ENCODE assay signal across 29 mouse cellular contexts in genomic region chr3:105857513-105857912, GRCm38 (mm10). TPM values are rescaled to one million over a fixed set of nuclear protein-coding genes. Genes with fewer than 3 reads are reported as not detected.
DNase-seq lines count a peak whose midpoint lies in the region; ATAC-seq lines count a peak whose summit lies in the region.
"Had no signal": no experiment of that assay in that cellular context is flagged by ENCODE, and none has a peak within 500 bp of the region (broad histone marks: within the 10 kb centered on the region; RNA-seq: fewer than 3 reads in every experiment).

No protein-coding gene starts in this region.

- H3K4me3 ChIP-seq in limb, embryonic 13.5 days = no peak overlapping the region
- H3K4me3 ChIP-seq: forebrain, embryonic 10.5 days; gastrocnemius, adult 2 months; heart, embryonic 15.5 days; left cerebral cortex, adult 2 months; neural tube, embryonic 15.5 days had no signal

- peaks cover 38% of the 10 kb centered on the region for H3K4me1 ChIP-seq in limb, embryonic 13.5 days
- H3K4me1 ChIP-seq: heart, embryonic 15.5 days had no signal

- no peak overlapping the region for H3K4me2 ChIP-seq in limb, embryonic 13.5 days (replicated peaks)
- H3K4me2 ChIP-seq: heart, embryonic 15.5 days; hindbrain, embryonic 14.5 days; midbrain, embryonic 11.5 days; neural tube, embryonic 15.5 days had no signal

- H3K27me3 ChIP-seq in limb, embryonic 13.5 days = no peaks in the 10 kb centered on the region
- H3K27me3 ChIP-seq: heart, embryonic 15.5 days; neural tube, embryonic 15.5 days had no signal

- peak; percentile 55; the same call in 1 of the 2 replicates for ATAC-seq in common myeloid progenitor, adult 5-6 weeks (replicated peaks; ENCODE audit: low read depth, poor library complexity, severe bottlenecking)
- ATAC-seq in limb, embryonic 13.5 days (ENCODE audit: low FRiP score, low read depth) = no peak
- ATAC-seq: forebrain, postnatal 0 days; inflammation-experienced regulatory T-cells, adult 6 months had no signal

- no peaks in the 10 kb centered on the region for H3K36me3 ChIP-seq in limb, embryonic 13.5 days
- H3K36me3 ChIP-seq: forebrain, embryonic 10.5 days; heart, embryonic 15.5 days; neural tube, embryonic 15.5 days had no signal

- H3K27ac ChIP-seq in limb, embryonic 13.5 days = 0 out of 2 replicates have a peak overlapping the region, but pooled peaks have one; percentile 44
- H3K27ac ChIP-seq: forebrain, embryonic 10.5 days; gastrocnemius, adult 2 months; heart, embryonic 15.5 days; hindbrain, embryonic 14.5 days; left cerebral cortex, adult 2 months; macrophage; neural tube, embryonic 15.5 days; stomach, postnatal 0 days had no signal

- H3K9ac ChIP-seq in limb, embryonic 13.5 days = no peak overlapping the region
- H3K9ac ChIP-seq: forebrain, postnatal 0 days; heart, embryonic 15.5 days; hindbrain, embryonic 14.5 days; neural tube, embryonic 15.5 days had no signal

- WGBS in limb, embryonic 13.5 days = 46% methylated on average over 5 of the region's 5 CpGs

- H3K9me3 ChIP-seq in limb, embryonic 13.5 days = no peaks in the 10 kb centered on the region
- H3K9me3 ChIP-seq: forebrain, embryonic 10.5 days; heart, embryonic 15.5 days; neural tube, embryonic 15.5 days had no signal

- peak; percentile 7 to 17 for DNase-seq in B cell, adult 2 months
- DNase-seq in thymus, postnatal 14 days = peak; percentile 50
- DNase-seq in urinary bladder, postnatal 10 days (ENCODE audit: low spot score) = no peak
- DNase-seq in gastrocnemius, adult 18-20 months (ENCODE audit: low spot score) = no peak
- DNase-seq in spleen, postnatal 4 days (ENCODE audit: low spot score in 2 of 2) = no peak
- DNase-seq: adrenal gland, postnatal 10 days; forebrain, postnatal 0 days; gastrocnemius, adult 2 months; heart, postnatal 4 days; kidney, adult 9 months; kidney, postnatal 25 days; layer of hippocampus, adult 9-11 months had no signal

RNA-seq across cellular contexts. Expression of gene Adora3, which starts 13.1 kb away (rescaled TPM):
- 0.32 and 1.5 TPM in 2 replicates for total RNA-seq in common myeloid progenitor, adult 5-6 weeks (2017)
- polyA plus RNA-seq in limb, embryonic 13.5 days (2015; fragmentation: Nextera tagmentation; extraction: Ambion mirVana) = 0.36 and 0.90 TPM in 2 replicates
- total RNA-seq in gastrocnemius, adult 18-20 months (2021) = not detected
- total RNA-seq: gastrocnemius, adult 2 months; heart, postnatal 4 days had no signal
- polyA plus RNA-seq: embryonic facial prominence, embryonic 11.5 days; liver, adult 2 months; midbrain, embryonic 11.5 days had no signal

RNA-seq across cellular contexts. Expression of gene Tmigd3, which starts 13.2 kb away (rescaled TPM):
- 1.0 TPM in 1 of 2 replicates, not detected in the other for total RNA-seq in common myeloid progenitor, adult 5-6 weeks (2017)
- not detected in 2 replicates for polyA plus RNA-seq in limb, embryonic 13.5 days (2015; fragmentation: Nextera tagmentation; extraction: Ambion mirVana)
- total RNA-seq in gastrocnemius, adult 18-20 months (2021) = not detected
- total RNA-seq: forebrain, postnatal 0 days; gastrocnemius, adult 2 months; gastrocnemius, postnatal 4 days; left cerebral cortex, postnatal 36 days; liver, adult 2 months had no signal
- polyA plus RNA-seq: embryonic facial prominence, embryonic 11.5 days; forebrain, embryonic 10.5 days; forebrain, postnatal 0 days; hindbrain, embryonic 14.5 days; inflammation-experienced regulatory T-cells, adult 6 months; liver, embryonic 16.5 days; lung, embryonic 16.5 days; midbrain, embryonic 11.5 days; neural tube, embryonic 15.5 days had no signal

RNA-seq across cellular contexts. Expression of gene Rap1a, which starts 56.4 kb away (rescaled TPM):
- 134 and 136 TPM in 2 replicates for total RNA-seq in common myeloid progenitor, adult 5-6 weeks (2017)
- polyA plus RNA-seq in limb, embryonic 13.5 days (2015; fragmentation: Nextera tagmentation; extraction: Ambion mirVana) = 95.5 and 98.4 TPM in 2 replicates
- total RNA-seq in gastrocnemius, adult 18-20 months (2021) = 10 to 100 TPM; 74.1 to 94.9 TPM

Comparison
In these comparisons a context has a peak if more than half of its experiments do, and no peak if none do; other contexts are left out.
1. DNase-seq: peak in B cell, adult 2 months (2 of 2) and thymus, postnatal 14 days (single experiment); none in urinary bladder, postnatal 10 days (single experiment), gastrocnemius, adult 18-20 months (single experiment) and spleen, postnatal 4 days (0 of 2).